Mouse (Mus musculus) heart, embryonic 16.5 days (tissue): ENCODE results near the gene Spata33. TPM values are rescaled to one million over a fixed set of nuclear protein-coding genes. Genes with fewer than 3 reads are reported as not detected.
A peak's percentile ranks its signal among the peaks of the same experiment; 100 is the strongest.
"Not testable (repeated sequence)": the region's sequence is repeated elsewhere in the genome, so short reads cannot be mapped to it uniquely, and the experiment has no call there.

ENCODE experiments used
- ATAC-seq: fragments of 200-750 bp; cut with Nextera tagmentation; replicated peaks from 2 replicates; pipeline ENCODE4 v1.8.0; 2017; ENCODE audit warnings: moderate number of reproducible peaks; ENCODE audit not compliant: insufficient read depth, low FRiP score; ENCODE audit errors: extremely low read depth
- H3K27ac ChIP-seq: fragments of 300-500 bp; sonication (generic); 2 replicates; pipeline ENCODE4 v1.5.1; 2014; ENCODE audit warnings: mild to moderate bottlenecking, low read length, control low read depth, moderate library complexity
- H3K27me3 ChIP-seq: fragments of 300-500 bp; sonication (generic); 2 replicates; pipeline ENCODE4 v1.6.1; 2014; ENCODE audit warnings: low read length, mixed read lengths; ENCODE audit not compliant: control insufficient read depth, insufficient read depth
- H3K36me3 ChIP-seq: fragments of 300-500 bp; sonication (generic); 2 replicates; pipeline ENCODE4 v1.6.1; 2014; ENCODE audit not compliant: control insufficient read depth, insufficient read depth
- H3K4me1 ChIP-seq: fragments of 300-500 bp; sonication (generic); 2 replicates; pipeline ENCODE4 v1.6.1; 2014; ENCODE audit warnings: low read length, mixed read lengths; ENCODE audit not compliant: control insufficient read depth, insufficient read depth
- H3K4me2 ChIP-seq: fragments of 300-500 bp; sonication (generic); 2 replicates; pipeline ENCODE4 v1.6.1; 2014; ENCODE audit warnings: low read depth, mild to moderate bottlenecking, control low read depth, low read length
- H3K4me3 ChIP-seq: fragments of 300-500 bp; sonication (generic); 2 replicates; pipeline ENCODE4 v1.5.1; 2014; ENCODE audit warnings: mild to moderate bottlenecking, control low read depth, low read length
- H3K9ac ChIP-seq: fragments of 300-500 bp; sonication (generic); 2 replicates; pipeline ENCODE4 v1.6.1; 2014; ENCODE audit warnings: low read length, control low read depth
- H3K9me3 ChIP-seq: fragments of 300-500 bp; sonication (generic); replicated peaks from 2 replicates; pipeline ENCODE4 v1.6.1; 2016; ENCODE audit warnings: low read length; ENCODE audit not compliant: control insufficient read depth
- WGBS: fragments of 180-500 bp; shearing (Covaris S2); extraction: QIAGEN DNeasy Blood & Tissue Kit; methylation state at CpG from one replicate; pipeline ENCODE4 v1.1.7; 2014; 5-methylcytosine and 5-hydroxymethylcytosine counted together
- polyA plus RNA-seq: library from polyadenylated mRNA; unstranded; fragments of >200 nt; fragmentation: Nextera tagmentation; extraction: Ambion mirVana; gene quantifications from 2 replicates; pipeline ENCODE4 v1.2.1, GENCODE M21; 2015

The Spata33 gene
- polyA plus RNA-seq, 1 experiment from 2014 or later: 5.0 TPM

- H3K4me1 ChIP-seq: peaks cover 11% of the 10 kb centered on the region
- ATAC-seq: no peak
- no peaks in the 10 kb centered on the region for H3K27me3 ChIP-seq
- no peak overlapping the region for H3K4me3 ChIP-seq
- no peak overlapping the region for H3K4me2 ChIP-seq
- H3K9ac ChIP-seq: no peak overlapping the region
- WGBS: 100% methylated on average over 1 of the region's 1 CpGs
- H3K9me3 ChIP-seq: no peaks in the 10 kb centered on the region
- no peaks in the 10 kb centered on the region; the same call in 1 of the 2 replicates for H3K36me3 ChIP-seq
- H3K27ac ChIP-seq: no peak overlapping the region
These were observed 15.8 kb downstream of the Spata33 start for GRCm38 (mm10) chr8:123228416-123228815.

GRCm38 (mm10) chr8:123230326-123230725 lies 17.7 kb downstream of the Spata33 start:
- H3K4me3 ChIP-seq, H3K27ac ChIP-seq, H3K9ac ChIP-seq, H3K4me2 ChIP-seq, H3K36me3 ChIP-seq, H3K4me1 ChIP-seq, ATAC-seq, H3K9me3 ChIP-seq, H3K27me3 ChIP-seq: not testable (repeated sequence)
- WGBS: 82% methylated on average over 8 of the region's 11 CpGs

- H3K4me1 ChIP-seq: peaks cover 6% of the 10 kb centered on the region; the same call in 1 of the 2 replicates
- H3K27me3 ChIP-seq: peaks cover 9% of the 10 kb centered on the region; the same call in 1 of the 2 replicates
- no peak overlapping the region for H3K27ac ChIP-seq
- no peaks in the 10 kb centered on the region for H3K36me3 ChIP-seq
- H3K4me3 ChIP-seq: no peak overlapping the region
- ATAC-seq: no peak
- 53% methylated on average over 5 of the region's 5 CpGs for WGBS
- no peaks in the 10 kb centered on the region for H3K9me3 ChIP-seq
- H3K9ac ChIP-seq: no peak overlapping the region
- H3K4me2 ChIP-seq: no peak overlapping the region
These were observed 19.1 kb downstream of the Spata33 start for GRCm38 (mm10) chr8:123231742-123232141.

- Histone ChIP-seq H3K36me3 (no peaks in the 10 kb centered on the region), H3K27me3 (peaks cover 9% of the 10 kb centered on the region; the same call in 1 of the 2 replicates), H3K4me3 (no peak overlapping the region), H3K9ac (no peak overlapping the region), H3K4me2 (no peak overlapping the region), H3K9me3 (no peaks in the 10 kb centered on the region), H3K27ac (no peak overlapping the region), H3K4me1 (peaks cover 6% of the 10 kb centered on the region; the same call in 1 of the 2 replicates)
- WGBS: 38% methylated on average over 7 of the region's 7 CpGs
- no peak for ATAC-seq
These were observed 19.9 kb downstream of the Spata33 start for GRCm38 (mm10) chr8:123232553-123232952.

GRCm38 (mm10) chr8:123233300-123233699 lies 20.7 kb downstream of the Spata33 start:
- no peak for ATAC-seq
- Histone ChIP-seq H3K9me3 (no peaks in the 10 kb centered on the region), H3K36me3 (no peaks in the 10 kb centered on the region), H3K4me1 (peaks cover 6% of the 10 kb centered on the region; the same call in 1 of the 2 replicates), H3K9ac (no peak overlapping the region), H3K4me2 (no peak overlapping the region), H3K4me3 (no peak overlapping the region), H3K27ac (no peak overlapping the region), H3K27me3 (peaks cover 9% of the 10 kb centered on the region; the same call in 1 of the 2 replicates)
- 59% methylated on average over 13 of the region's 13 CpGs for WGBS

GRCm38 (mm10) chr8:123233760-123234159 lies 21.1 kb downstream of the Spata33 start:
- Histone ChIP-seq H3K9me3 (no peaks in the 10 kb centered on the region), H3K4me2 (no peak overlapping the region), H3K4me3 (no peak overlapping the region), H3K27ac (no peak overlapping the region), H3K9ac (no peak overlapping the region), H3K4me1 (peaks cover 6% of the 10 kb centered on the region; the same call in 1 of the 2 replicates), H3K27me3 (peaks cover 9% of the 10 kb centered on the region; the same call in 1 of the 2 replicates), H3K36me3 (no peaks in the 10 kb centered on the region)
- ATAC-seq: no peak
- 75% methylated on average over 11 of the region's 11 CpGs for WGBS

- peaks cover 6% of the 10 kb centered on the region; the same call in 1 of the 2 replicates for H3K4me1 ChIP-seq
- no peaks in the 10 kb centered on the region for H3K36me3 ChIP-seq
- peaks cover 9% of the 10 kb centered on the region; the same call in 1 of the 2 replicates for H3K27me3 ChIP-seq
- H3K4me2 ChIP-seq: peak overlapping the region; percentile 88
- H3K4me3 ChIP-seq: peak overlapping the region; percentile 60
- H3K9me3 ChIP-seq: no peaks in the 10 kb centered on the region
- no peak overlapping the region for H3K27ac ChIP-seq
- H3K9ac ChIP-seq: peak overlapping the region; percentile 84; the same call in 1 of the 2 replicates
- ATAC-seq: no peak
- WGBS: 29% methylated on average over 13 of the region's 13 CpGs
These were observed 22.4 kb downstream of the Spata33 start for GRCm38 (mm10) chr8:123234918-123235519.

- Histone ChIP-seq H3K4me1 (peaks cover 6% of the 10 kb centered on the region; the same call in 1 of the 2 replicates), H3K36me3 (no peaks in the 10 kb centered on the region), H3K27me3 (peaks cover 9% of the 10 kb centered on the region; the same call in 1 of the 2 replicates), H3K9me3 (no peaks in the 10 kb centered on the region), H3K4me2 (peak within 1 kb of the TSS; percentile 88), H3K9ac (peak within 1 kb of the TSS; percentile 84), H3K4me3 (peak within 1 kb of the TSS; percentile 60), H3K27ac (no peak within 1 kb of the TSS)
- ATAC-seq: peak; percentile 91
- 2% methylated on average over 56 of the region's 57 CpGs for WGBS
These were observed 23.2 kb downstream of the Spata33 start, which contains the start of gene Spata2l for GRCm38 (mm10) chr8:123235520-123236497. Gene Spata2l, minus strand, starts transcription at chr8:123236233.
